Mouse (Mus musculus) cerebellum, adult 2 months (tissue): ENCODE measurements at regions not wholly inside any gene's neighbourhood (a gene's known extent, or its start where the extent isn't known, plus 50 kb on each side); places are given as distances from the start of the nearest gene placed in this dataset.

ENCODE experiments used
- CTCF ChIP-seq: fragments of 200-500 bp; IDR thresholded peaks from 2 replicates; pipeline ENCODE4 v1.5.1; 2011; ENCODE audit warnings: low read depth, mild to moderate bottlenecking, control low read depth, low read length, moderate library complexity, borderline replicate concordance; ENCODE audit not compliant: insufficient read depth
- POLR2A ChIP-seq: fragments of 200-500 bp; IDR thresholded peaks from 2 replicates; pipeline ENCODE4 v1.6.1; 2011; ENCODE audit warnings: low read length, control low read depth, borderline replicate concordance; ENCODE audit not compliant: insufficient read depth

- TF ChIP-seq POLR2A (no peak), CTCF (no peak)
These were observed 80.0 kb upstream of the Ddhd1 start for GRCm38 (mm10) chr14:45737966-45738365.
